Mouse (Mus musculus) kidney, embryonic 16.5 days (tissue): Measurements from ENCODE around the gene Sdha. TPM values are rescaled to one million over a fixed set of nuclear protein-coding genes. Genes with fewer than 3 reads are reported as not detected.
A peak's percentile ranks its signal among the peaks of the same experiment; 100 is the strongest.

Source experiments
- ATAC-seq: fragments of 200-750 bp; cut with Nextera tagmentation; 2 replicates; pipeline ENCODE4 v1.8.0; 2017; ENCODE audit warnings: moderate TSS enrichment; ENCODE audit not compliant: low FRiP score, low TSS enrichment
- H3K27ac ChIP-seq: fragments of 300-500 bp; sonication (generic); 2 replicates; pipeline ENCODE4 v1.5.1; 2014; ENCODE audit warnings: low read length
- H3K27me3 ChIP-seq: fragments of 300-500 bp; sonication (generic); 2 replicates; pipeline ENCODE4 v1.6.1; 2014; ENCODE audit warnings: low read length, control low read depth, mixed read lengths; ENCODE audit not compliant: insufficient read depth
- H3K36me3 ChIP-seq: fragments of 300-500 bp; sonication (generic); 2 replicates; pipeline ENCODE4 v1.6.1; 2014; ENCODE audit warnings: low read length, control low read depth, mixed read lengths; ENCODE audit not compliant: insufficient read depth
- H3K4me1 ChIP-seq: fragments of 300-500 bp; sonication (generic); 2 replicates; pipeline ENCODE4 v1.6.1; 2014; ENCODE audit warnings: low read length, control low read depth, mixed read lengths; ENCODE audit not compliant: insufficient read depth
- H3K4me2 ChIP-seq: fragments of 300-500 bp; sonication (generic); replicated peaks from 2 replicates; pipeline ENCODE4 v1.6.1; 2014; ENCODE audit warnings: low read depth, low read length
- H3K4me3 ChIP-seq: fragments of 300-500 bp; sonication (generic); 2 replicates; pipeline ENCODE4 v1.5.1; 2014; ENCODE audit warnings: mild to moderate bottlenecking, low read length
- H3K9ac ChIP-seq: fragments of 300-500 bp; sonication (generic); replicated peaks from 2 replicates; pipeline ENCODE4 v1.6.1; 2014; ENCODE audit warnings: low read length
- H3K9me3 ChIP-seq: fragments of 300-500 bp; sonication (generic); 2 replicates; pipeline ENCODE4 v1.6.1; 2016; ENCODE audit warnings: low read length, control low read depth
- WGBS: fragments of 180-500 bp; shearing (Covaris S2); extraction: QIAGEN DNeasy Blood & Tissue Kit; methylation state at CpG from one replicate; pipeline ENCODE4 v1.1.7; 2014; 5-methylcytosine and 5-hydroxymethylcytosine counted together
- polyA plus RNA-seq: library from polyadenylated mRNA; unstranded; fragments of >200 nt; fragmentation: Nextera tagmentation; extraction: Ambion mirVana; gene quantifications from 2 replicates; pipeline ENCODE4 v1.2.1, GENCODE M21; 2015

The Sdha gene
- polyA plus RNA-seq, 1 experiment from 2014 or later = 417 TPM

GRCm38 (mm10) chr13:74363176-74363858 is 13.2 kb upstream of the Sdha start:
- Histone ChIP-seq H3K27me3 (no peaks in the 10 kb centered on the region), H3K4me2 (no peak overlapping the region), H3K9ac (no peak overlapping the region), H3K4me3 (no peak overlapping the region), H3K27ac (no peak overlapping the region), H3K4me1 (no peaks in the 10 kb centered on the region), H3K36me3 (peaks cover 33% of the 10 kb centered on the region), H3K9me3 (no peaks in the 10 kb centered on the region)
- 89% methylated on average over 13 of the region's 13 CpGs for WGBS
- 0 out of 2 replicates have a peak, but pooled peaks have one; percentile 21 for ATAC-seq

GRCm38 (mm10) chr13:74362218-74362617 is 12.1 kb upstream of the Sdha start:
- WGBS = 95% methylated on average over 2 of the region's 2 CpGs
- no peak overlapping the region for H3K4me2 ChIP-seq
- no peak overlapping the region for H3K9ac ChIP-seq
- no peak overlapping the region for H3K4me3 ChIP-seq
- H3K27ac ChIP-seq = no peak overlapping the region
- H3K4me1 ChIP-seq = no peaks in the 10 kb centered on the region
- no peak for ATAC-seq
- no peaks in the 10 kb centered on the region for H3K9me3 ChIP-seq
- H3K36me3 ChIP-seq = peaks cover 41% of the 10 kb centered on the region
- H3K27me3 ChIP-seq = no peaks in the 10 kb centered on the region

- no peaks in the 10 kb centered on the region for H3K27me3 ChIP-seq
- H3K4me1 ChIP-seq = no peaks in the 10 kb centered on the region
- H3K9ac ChIP-seq = no peak overlapping the region
- ATAC-seq = no peak
- peaks cover 57% of the 10 kb centered on the region for H3K36me3 ChIP-seq
- H3K27ac ChIP-seq = no peak overlapping the region
- 97% methylated on average over 13 of the region's 13 CpGs for WGBS
- H3K4me2 ChIP-seq = no peak overlapping the region
- no peaks in the 10 kb centered on the region for H3K9me3 ChIP-seq
- H3K4me3 ChIP-seq = no peak overlapping the region
These were observed 6.4 kb upstream of the Sdha start for GRCm38 (mm10) chr13:74356491-74356890.

GRCm38 (mm10) chr13:74350435-74350906 is 391 bp upstream of the Sdha start:
- Histone ChIP-seq H3K27me3 (no peaks in the 10 kb centered on the region), H3K9ac (peak overlapping the region; percentile 92), H3K4me2 (peak overlapping the region; percentile 65), H3K9me3 (no peaks in the 10 kb centered on the region), H3K4me3 (peak overlapping the region; percentile 80), H3K36me3 (peaks cover 13% of the 10 kb centered on the region), H3K4me1 (peaks cover 21% of the 10 kb centered on the region), H3K27ac (peak overlapping the region; percentile 87; the same call in 1 of the 2 replicates)
- peak; percentile 64 for ATAC-seq
- WGBS = 2% methylated on average over 15 of the region's 15 CpGs

- H3K36me3 ChIP-seq = peaks cover 55% of the 10 kb centered on the region
- no peaks in the 10 kb centered on the region for H3K9me3 ChIP-seq
- 0 out of 2 replicates have a peak, but pooled peaks have one; percentile 69 for ATAC-seq
- no peak overlapping the region for H3K27ac ChIP-seq
- H3K4me2 ChIP-seq = no peak overlapping the region
- H3K9ac ChIP-seq = no peak overlapping the region
- 48% methylated on average over 3 of the region's 3 CpGs for WGBS
- no peaks in the 10 kb centered on the region for H3K4me1 ChIP-seq
- H3K27me3 ChIP-seq = no peaks in the 10 kb centered on the region
- H3K4me3 ChIP-seq = no peak overlapping the region
These were observed 9.0 kb downstream of the Sdha start for GRCm38 (mm10) chr13:74341036-74341435.

GRCm38 (mm10) chr13:74329321-74329720 is 20.8 kb downstream of the Sdha start:
- Histone ChIP-seq H3K4me2 (no peak overlapping the region), H3K4me1 (no peaks in the 10 kb centered on the region), H3K9ac (no peak overlapping the region), H3K9me3 (no peaks in the 10 kb centered on the region), H3K4me3 (no peak overlapping the region), H3K36me3 (peaks cover 60% of the 10 kb centered on the region), H3K27ac (no peak overlapping the region), H3K27me3 (no peaks in the 10 kb centered on the region)
- no peak for ATAC-seq

- WGBS = under 1% methylated on average over 36 of the region's 36 CpGs
These were observed 32.8 kb downstream of the Sdha start, which contains the start of gene Pdcd6 for GRCm38 (mm10) chr13:74317170-74317849. TSS of gene Pdcd6 (minus strand) at chr13:74317580.

GRCm38 (mm10) chr13:74316789-74317169 is 33.3 kb downstream of the Sdha start:
- peak overlapping the region; percentile 87 for H3K4me2 ChIP-seq
- H3K4me3 ChIP-seq = peak overlapping the region; percentile 83
- no peak for ATAC-seq
- WGBS = 1% methylated on average over 15 of the region's 15 CpGs
- H3K36me3 ChIP-seq = peaks cover 15% of the 10 kb centered on the region
- peaks cover 12% of the 10 kb centered on the region for H3K4me1 ChIP-seq
- peak overlapping the region; percentile 82 for H3K27ac ChIP-seq
- peak overlapping the region; percentile 88 for H3K9ac ChIP-seq
- no peaks in the 10 kb centered on the region for H3K27me3 ChIP-seq
- no peaks in the 10 kb centered on the region for H3K9me3 ChIP-seq

More at GRCm38 (mm10) chr13:74317170-74317849, 32.8 kb downstream of the Sdha start, which contains the start of gene Pdcd6:
- ATAC-seq = peak; percentile 100
- Histone ChIP-seq H3K4me3 (peak within 1 kb of the TSS; percentile 83), H3K27ac (peak within 1 kb of the TSS; percentile 82), H3K9me3 (no peaks in the 10 kb centered on the region), H3K4me1 (peaks cover 12% of the 10 kb centered on the region), H3K9ac (peak within 1 kb of the TSS; percentile 88), H3K36me3 (peaks cover 21% of the 10 kb centered on the region), H3K4me2 (peak within 1 kb of the TSS; percentile 87), H3K27me3 (no peaks in the 10 kb centered on the region)

- peak overlapping the region; percentile 83 for H3K4me3 ChIP-seq
- H3K4me2 ChIP-seq = peak overlapping the region; percentile 87
- peak overlapping the region; percentile 88 for H3K9ac ChIP-seq
- peaks cover 16% of the 10 kb centered on the region for H3K36me3 ChIP-seq
- peaks cover 12% of the 10 kb centered on the region for H3K4me1 ChIP-seq
- 28% methylated on average over 4 of the region's 4 CpGs for WGBS
- peak overlapping the region; percentile 82 for H3K27ac ChIP-seq
- H3K27me3 ChIP-seq = no peaks in the 10 kb centered on the region
- no peaks in the 10 kb centered on the region for H3K9me3 ChIP-seq
- no peak for ATAC-seq
These were observed 33.7 kb downstream of the Sdha start for GRCm38 (mm10) chr13:74316386-74316785.

GRCm38 (mm10) chr13:74314616-74315015 is 35.5 kb downstream of the Sdha start:
- no peak overlapping the region for H3K27ac ChIP-seq
- no peaks in the 10 kb centered on the region for H3K9me3 ChIP-seq
- no peak overlapping the region for H3K9ac ChIP-seq
- WGBS = 96% methylated on average over 3 of the region's 3 CpGs
- no peak overlapping the region for H3K4me2 ChIP-seq
- H3K36me3 ChIP-seq = peaks cover 9% of the 10 kb centered on the region; the same call in 1 of the 2 replicates
- no peaks in the 10 kb centered on the region for H3K27me3 ChIP-seq
- ATAC-seq = no peak
- no peak overlapping the region for H3K4me3 ChIP-seq
- H3K4me1 ChIP-seq = peaks cover 12% of the 10 kb centered on the region
